Mouse (Mus musculus) left cerebral cortex, adult 2 months (tissue): Measurements from ENCODE around the gene Grk5. TPM values are rescaled to one million over a fixed set of nuclear protein-coding genes. Genes with fewer than 3 reads are reported as not detected.

Experiments used
- DNase-seq, 2 experiments: peaks; one replicate each; pipeline ENCODE4 v3.0.0; 2021 to 2022; ENCODE audit warnings: low spot score in 2 of 2, mixed read lengths in 1 of 2; ENCODE audit errors: extremely low spot score in 1 of 2
- H3K27ac ChIP-seq: fragments of 200-600 bp; 2 replicates; pipeline ENCODE4 v1.8.1; 2022
- H3K4me3 ChIP-seq: fragments of 200-600 bp; 2 replicates; pipeline ENCODE4 v1.8.1; 2022
- CTCF ChIP-seq: fragments of 200-600 bp; IDR thresholded peaks from 2 replicates; pipeline ENCODE4 v1.8.1; 2022; ENCODE audit warnings: antibody characterized with exemption, mild to moderate bottlenecking, moderate library complexity
- intact Hi-C: fragments of 180-260 bp; cut with DNase I; formaldehyde crosslinking; loops from one replicate; pipeline ENCODE4 v1.15.1; 2025
- total RNA-seq, 2 experiments: library from RNA; stranded (reverse); gene quantifications; 2 replicates each; pipeline ENCODE4 v1.2.3; 2021

Gene Grk5
- total RNA-seq, 2 experiments from 2014 or later = 18.2 to 18.5 TPM

GRCm38 (mm10) chr19:60956198-60956750 is 66.7 kb downstream of the Grk5 start:
- no peak for TF ChIP-seq CTCF
- H3K4me3 ChIP-seq = no peak overlapping the region
- no peak for DNase-seq
- H3K27ac ChIP-seq = no peak overlapping the region
- intact Hi-C loops = no loop called here

- intact Hi-C loops = no loop called here
These were observed 70.2 kb downstream of the Grk5 start for GRCm38 (mm10) chr19:60959706-60960230.

DNA sequence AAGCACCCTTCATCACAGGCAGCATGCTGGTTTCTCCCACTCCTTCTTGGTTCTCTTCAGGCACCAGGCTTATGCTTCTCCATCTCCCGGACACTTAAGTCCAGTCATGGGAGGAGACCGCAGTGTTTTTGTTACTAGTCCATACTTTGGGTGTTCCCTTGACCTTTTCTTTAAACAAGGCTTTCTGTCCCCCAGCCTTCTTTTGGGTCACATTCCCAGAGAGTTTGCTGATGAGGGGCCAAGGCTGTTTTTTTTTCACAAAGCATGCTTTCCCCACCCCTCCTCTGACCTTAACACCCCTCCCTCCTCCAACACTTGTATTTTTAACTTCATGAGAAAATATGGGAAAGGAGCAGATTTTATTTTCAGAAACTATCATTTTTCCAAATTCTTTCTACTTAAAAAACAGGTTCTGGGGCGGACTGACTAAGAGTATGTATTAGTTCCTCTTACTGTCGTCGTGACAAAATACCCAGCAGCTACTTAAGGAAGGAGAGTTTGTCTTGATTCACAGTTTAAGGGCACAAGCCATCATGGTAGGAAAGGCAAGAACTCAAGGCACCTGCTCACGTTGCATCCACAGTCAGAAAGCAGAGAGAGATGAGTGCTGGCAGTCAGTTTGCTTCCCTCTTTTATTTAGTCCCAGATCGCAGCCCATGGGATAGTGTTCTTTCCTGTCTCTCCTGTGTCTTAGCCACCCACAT is 73.0 kb downstream of the Grk5 start:
- Histone ChIP-seq H3K4me3 (no peak overlapping the region), H3K27ac (no peak overlapping the region)
- intact Hi-C loops = no loop called here
- no peak for TF ChIP-seq CTCF
- no peak for DNase-seq

More at GRCm38 (mm10) chr19:60959706-60960230, 70.2 kb downstream of the Grk5 start:
- no peak for DNase-seq
- H3K4me3 ChIP-seq = no peak overlapping the region
- no peak overlapping the region for H3K27ac ChIP-seq
- TF ChIP-seq CTCF = no peak

DNA sequence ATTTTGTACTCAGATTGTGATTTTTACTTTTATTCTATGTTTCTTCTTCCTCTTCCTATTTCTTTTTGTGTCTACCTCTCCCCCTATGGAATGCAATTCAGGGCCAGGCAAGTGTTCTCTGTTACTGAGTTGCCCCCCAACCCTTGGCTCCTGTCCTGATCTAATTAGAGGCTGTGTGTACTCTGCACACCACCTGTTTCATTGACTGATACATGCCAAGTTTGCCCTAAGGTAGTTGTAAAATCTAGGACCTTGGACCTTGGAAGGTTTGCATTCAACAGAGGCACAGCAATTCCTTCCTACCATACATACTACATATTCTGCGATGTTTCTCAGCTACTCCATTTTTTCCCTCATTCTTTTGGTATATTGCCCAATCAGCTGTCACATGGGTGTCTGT is 78.4 kb downstream of the Grk5 start:
- intact Hi-C loops = no loop called here

DNA sequence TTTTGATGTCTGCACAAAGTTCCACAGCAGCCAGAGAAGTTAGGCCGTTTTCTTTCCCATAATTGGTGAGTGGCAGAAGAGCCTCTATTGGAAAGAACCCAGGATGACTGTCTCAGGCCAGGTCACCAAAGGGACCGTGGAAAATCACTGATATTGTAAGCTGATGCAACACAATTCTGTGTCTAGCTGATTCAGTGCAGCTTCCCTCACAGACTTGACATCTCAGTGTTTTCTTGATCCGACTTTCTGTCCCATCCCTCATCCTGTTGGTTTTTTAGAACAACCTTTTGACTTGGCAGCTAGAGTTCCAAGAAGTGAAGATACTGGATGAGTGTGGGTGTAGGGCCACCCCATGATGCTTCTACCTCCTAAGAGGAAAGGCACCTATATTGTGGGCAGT is 80.9 kb downstream of the Grk5 start:
- intact Hi-C loops = no loop called here
- Histone ChIP-seq H3K27ac (no peak overlapping the region), H3K4me3 (no peak overlapping the region)
- no peak for DNase-seq
- TF ChIP-seq CTCF = no peak

More for the DNA sequence above, 78.4 kb downstream of the Grk5 start:
- DNase-seq = no peak
- Histone ChIP-seq H3K27ac (no peak overlapping the region), H3K4me3 (no peak overlapping the region)
- TF ChIP-seq CTCF = no peak

GRCm38 (mm10) chr19:60971598-60971997 is 82.0 kb downstream of the Grk5 start:
- TF ChIP-seq CTCF = no peak
- Histone ChIP-seq H3K27ac (no peak overlapping the region), H3K4me3 (no peak overlapping the region)
- intact Hi-C loops = no loop called here
- DNase-seq = no peak

- intact Hi-C loops = no loop called here
- Histone ChIP-seq H3K27ac (no peak overlapping the region), H3K4me3 (no peak overlapping the region)
- no peak for DNase-seq
- TF ChIP-seq CTCF = no peak
These were observed 82.9 kb downstream of the Grk5 start for GRCm38 (mm10) chr19:60972281-60973015.

GRCm38 (mm10) chr19:60973508-60973907 is 84.0 kb downstream of the Grk5 start:
- intact Hi-C loops = no loop called here
- TF ChIP-seq CTCF = no peak
- no peak for DNase-seq
- no peak overlapping the region for H3K4me3 ChIP-seq
- H3K27ac ChIP-seq = no peak overlapping the region

- H3K4me3 ChIP-seq = no peak overlapping the region
- no peak overlapping the region for H3K27ac ChIP-seq
- TF ChIP-seq CTCF = no peak
- DNase-seq = no peak
- intact Hi-C loops = no loop called here
These were observed 90.0 kb downstream of the Grk5 start for GRCm38 (mm10) chr19:60979581-60979980.

DNA sequence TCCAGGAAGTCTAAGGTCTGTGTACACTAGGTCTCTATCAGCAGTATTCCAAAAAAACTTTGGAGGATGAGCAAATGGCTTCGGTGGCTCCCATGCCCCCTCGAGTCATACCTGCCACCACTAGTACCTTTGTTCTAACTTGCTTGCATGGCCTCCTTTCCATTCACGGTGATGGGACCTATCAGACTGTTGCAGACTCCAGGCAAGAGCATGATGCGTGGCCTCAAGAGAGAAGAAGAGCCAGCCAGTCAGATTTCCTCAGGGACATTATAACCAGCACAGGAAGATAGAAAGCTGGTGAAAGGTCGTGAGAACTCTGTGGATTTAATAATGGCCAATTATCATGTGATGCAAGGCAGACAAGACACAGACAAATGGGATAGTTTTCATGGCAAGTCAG is 91.8 kb downstream of the Grk5 start:
- TF ChIP-seq CTCF = no peak

GRCm38 (mm10) chr19:60981894-60982293 is 92.3 kb downstream of the Grk5 start:
- Histone ChIP-seq H3K4me3 (no peak overlapping the region), H3K27ac (no peak overlapping the region)
- intact Hi-C loops = no loop called here
- no peak for TF ChIP-seq CTCF
- DNase-seq = no peak

More for the DNA sequence above, 91.8 kb downstream of the Grk5 start:
- H3K27ac ChIP-seq = no peak overlapping the region
- intact Hi-C loops = no loop called here
- no peak for DNase-seq
- H3K4me3 ChIP-seq = no peak overlapping the region

DNA sequence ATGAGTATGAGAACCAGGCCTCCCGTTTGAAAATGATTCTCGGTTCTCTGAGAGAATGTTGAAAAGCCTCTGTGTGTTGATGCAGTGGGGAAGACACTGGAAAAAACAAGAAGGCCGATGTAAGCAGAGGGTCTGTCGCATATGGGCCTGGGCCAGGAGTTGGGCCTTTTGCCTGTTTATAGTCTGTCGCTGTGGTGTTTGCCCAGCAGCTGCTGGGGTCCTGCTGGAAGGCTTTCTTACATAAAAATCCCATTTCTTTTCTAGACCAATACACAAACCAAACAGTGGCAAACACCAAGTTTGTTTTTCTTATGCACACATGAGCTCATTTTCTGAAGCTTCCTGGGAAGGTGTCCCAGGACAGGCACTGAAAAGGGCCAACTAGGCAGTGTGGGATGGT is 100.2 kb downstream of the Grk5 start:
- Histone ChIP-seq H3K27ac (no peak overlapping the region), H3K4me3 (no peak overlapping the region)
- no peak for TF ChIP-seq CTCF
- no peak for DNase-seq
- intact Hi-C loops = no loop called here
